Mouse (Mus musculus) forebrain, embryonic 14.5 days (tissue): ENCODE measurements around the gene Ank2. TPM values are rescaled to one million over a fixed set of nuclear protein-coding genes. Genes with fewer than 3 reads are reported as not detected.

ENCODE experiments used
- ATAC-seq: fragments of 200-750 bp; cut with Nextera tagmentation; 2 replicates; pipeline ENCODE4 v1.8.0; 2017; ENCODE audit warnings: mild to moderate bottlenecking, moderate library complexity
- DNase-seq: peaks from one replicate; pipeline ENCODE4 v3.0.0-alpha.2; 2015; ENCODE audit warnings: low spot score
- H3K27ac ChIP-seq: fragments of 300-500 bp; sonication (generic); 2 replicates; pipeline ENCODE4 v1.5.1; 2014; ENCODE audit warnings: low read depth, mild to moderate bottlenecking, control low read depth, low read length, moderate library complexity
- H3K27me3 ChIP-seq: fragments of 300-500 bp; sonication (generic); replicated peaks from 2 replicates; pipeline ENCODE4 v1.6.1; 2014; ENCODE audit warnings: low read length, control low read depth, mixed read lengths; ENCODE audit not compliant: control insufficient read depth, insufficient read depth
- H3K36me3 ChIP-seq: fragments of 300-500 bp; sonication (generic); 2 replicates; pipeline ENCODE4 v1.6.1; 2014; ENCODE audit warnings: low read length, control low read depth; ENCODE audit not compliant: control insufficient read depth, insufficient read depth
- H3K4me1 ChIP-seq: fragments of 300-500 bp; sonication (generic); 2 replicates; pipeline ENCODE4 v1.6.1; 2014; ENCODE audit warnings: antibody characterized with exemption, low read length, control low read depth; ENCODE audit not compliant: control insufficient read depth, insufficient read depth
- H3K4me2 ChIP-seq: fragments of 300-500 bp; sonication (generic); 2 replicates; pipeline ENCODE4 v1.6.1; 2014; ENCODE audit warnings: mild to moderate bottlenecking, control low read depth, low read length
- H3K4me3 ChIP-seq: fragments of 300-500 bp; sonication (generic); 2 replicates; pipeline ENCODE4 v1.5.1; 2014; ENCODE audit warnings: low read depth, low read length, control low read depth
- H3K9ac ChIP-seq: fragments of 300-500 bp; sonication (generic); 2 replicates; pipeline ENCODE4 v1.6.1; 2014; ENCODE audit warnings: mild to moderate bottlenecking, low read length, control low read depth, moderate library complexity
- H3K9me3 ChIP-seq: fragments of 300-500 bp; sonication (generic); replicated peaks from 2 replicates; pipeline ENCODE4 v1.6.1; 2016; ENCODE audit warnings: low read length, control low read depth, mixed read lengths; ENCODE audit not compliant: control insufficient read depth
- WGBS: fragments of 180-500 bp; shearing (Covaris S2); extraction: QIAGEN DNeasy Blood & Tissue Kit; methylation state at CpG from one replicate; pipeline ENCODE4 v1.1.7; 2014; 5-methylcytosine and 5-hydroxymethylcytosine counted together
- polyA plus RNA-seq: library from polyadenylated mRNA; unstranded; fragments of >200 nt; fragmentation: Nextera tagmentation; extraction: Ambion mirVana; gene quantifications from 2 replicates; pipeline ENCODE4 v1.2.1, GENCODE M21; 2014

The Ank2 gene
- polyA plus RNA-seq, 1 experiment from 2014 or later, result 61.8 TPM

- no peaks in the 10 kb centered on the region for H3K36me3 ChIP-seq
- peaks cover 30% of the 10 kb centered on the region for H3K4me1 ChIP-seq
- H3K4me3 ChIP-seq, result no peak overlapping the region
- ATAC-seq (no peak), DNase-seq (peak; percentile 70)
- H3K9me3 ChIP-seq, result no peaks in the 10 kb centered on the region
- 49% methylated on average over 4 of the region's 4 CpGs for WGBS
- peak overlapping the region; percentile 52 for H3K4me2 ChIP-seq
- H3K9ac ChIP-seq, result no peak overlapping the region
- H3K27ac ChIP-seq, result peak overlapping the region; percentile 88
- H3K27me3 ChIP-seq, result no peaks in the 10 kb centered on the region
These were observed 503.2 kb downstream of the Ank2 start for GRCm38 (mm10) chr3:126995970-126996369.

GRCm38 (mm10) chr3:126994149-126994548 lies 505.0 kb downstream of the Ank2 start:
- peak; percentile 14 for ATAC-seq
- H3K4me2 ChIP-seq, result peak overlapping the region; percentile 24; the same call in 1 of the 2 replicates

GRCm38 (mm10) chr3:126989936-126990335 lies 509.2 kb downstream of the Ank2 start:
- no peak overlapping the region for H3K9ac ChIP-seq
- 43% methylated on average over 3 of the region's 3 CpGs for WGBS
- no peak overlapping the region for H3K4me3 ChIP-seq
- H3K36me3 ChIP-seq, result peaks cover 12% of the 10 kb centered on the region; the same call in 1 of the 2 replicates
- H3K4me2 ChIP-seq, result no peak overlapping the region
- peaks cover 9% of the 10 kb centered on the region for H3K4me1 ChIP-seq
- H3K9me3 ChIP-seq, result no peaks in the 10 kb centered on the region
- DNase-seq (peak; percentile 40), ATAC-seq (no peak)
- no peaks in the 10 kb centered on the region for H3K27me3 ChIP-seq
- H3K27ac ChIP-seq, result no peak overlapping the region

More at GRCm38 (mm10) chr3:126994149-126994548, 505.0 kb downstream of the Ank2 start:
- Histone ChIP-seq H3K4me3 (no peak overlapping the region), H3K27me3 (no peaks in the 10 kb centered on the region), H3K9ac (no peak overlapping the region), H3K9me3 (no peaks in the 10 kb centered on the region), H3K4me1 (peaks cover 29% of the 10 kb centered on the region), H3K27ac (peak overlapping the region; percentile 33; the same call in 1 of the 2 replicates), H3K36me3 (0 out of 2 replicates have a peak, but pooled peaks cover 2% of the 10 kb centered on the region)
- 14% methylated on average over 7 of the region's 7 CpGs for WGBS
- peak; percentile 54 for DNase-seq

GRCm38 (mm10) chr3:126986687-126987086 lies 512.5 kb downstream of the Ank2 start:
- Histone ChIP-seq H3K9me3 (no peaks in the 10 kb centered on the region), H3K4me1 (no peaks in the 10 kb centered on the region), H3K9ac (no peak overlapping the region), H3K27ac (no peak overlapping the region), H3K36me3 (peaks cover 14% of the 10 kb centered on the region), H3K27me3 (no peaks in the 10 kb centered on the region), H3K4me2 (no peak overlapping the region), H3K4me3 (no peak overlapping the region)
- DNase-seq (no peak), ATAC-seq (peak; percentile 15; the same call in 1 of the 2 replicates)
- 89% methylated on average over 3 of the region's 3 CpGs for whole genome bisulfite sequencing

- WGBS, result 81% methylated on average over 5 of the region's 5 CpGs
- DNase-seq (no peak), ATAC-seq (no peak)
These were observed 516.3 kb downstream of the Ank2 start for GRCm38 (mm10) chr3:126982814-126983213.

GRCm38 (mm10) chr3:126981163-126981562 lies 518.0 kb downstream of the Ank2 start:
- H3K4me1 ChIP-seq, result no peaks in the 10 kb centered on the region
- DNase-seq, result no peak

More at GRCm38 (mm10) chr3:126982814-126983213, 516.3 kb downstream of the Ank2 start:
- no peak overlapping the region for H3K27ac ChIP-seq
- no peak overlapping the region for H3K9ac ChIP-seq
- no peak overlapping the region for H3K4me3 ChIP-seq
- H3K36me3 ChIP-seq, result peaks cover 29% of the 10 kb centered on the region
- no peaks in the 10 kb centered on the region for H3K9me3 ChIP-seq
- no peaks in the 10 kb centered on the region for H3K4me1 ChIP-seq
- H3K4me2 ChIP-seq, result no peak overlapping the region
- no peaks in the 10 kb centered on the region for H3K27me3 ChIP-seq

GRCm38 (mm10) chr3:126979635-126980034 lies 519.5 kb downstream of the Ank2 start:
- peaks cover 40% of the 10 kb centered on the region for H3K36me3 ChIP-seq
- H3K27ac ChIP-seq, result no peak overlapping the region
- H3K9ac ChIP-seq, result no peak overlapping the region
- H3K4me3 ChIP-seq, result no peak overlapping the region
- H3K9me3 ChIP-seq, result no peaks in the 10 kb centered on the region
- DNase-seq, result no peak
- WGBS, result 71% methylated on average over 3 of the region's 3 CpGs
- no peaks in the 10 kb centered on the region for H3K27me3 ChIP-seq
- no peaks in the 10 kb centered on the region for H3K4me1 ChIP-seq
- ATAC-seq, result 0 out of 2 replicates have a peak, but pooled peaks have one; percentile 33
- no peak overlapping the region for H3K4me2 ChIP-seq

More at GRCm38 (mm10) chr3:126981163-126981562, 518.0 kb downstream of the Ank2 start:
- H3K9ac ChIP-seq, result no peak overlapping the region
- peaks cover 31% of the 10 kb centered on the region for H3K36me3 ChIP-seq
- WGBS, result 98% methylated on average over 3 of the region's 3 CpGs
- ATAC-seq, result no peak
- no peaks in the 10 kb centered on the region for H3K27me3 ChIP-seq
- no peak overlapping the region for H3K27ac ChIP-seq
- H3K4me3 ChIP-seq, result no peak overlapping the region
- H3K4me2 ChIP-seq, result no peak overlapping the region
- no peaks in the 10 kb centered on the region for H3K9me3 ChIP-seq

GRCm38 (mm10) chr3:126978768-126979410 lies 520.3 kb downstream of the Ank2 start:
- H3K9me3 ChIP-seq, result no peaks in the 10 kb centered on the region
- H3K27ac ChIP-seq, result no peak overlapping the region
- H3K4me2 ChIP-seq, result no peak overlapping the region
- H3K9ac ChIP-seq, result no peak overlapping the region
- peaks cover 40% of the 10 kb centered on the region for H3K36me3 ChIP-seq
- no peak overlapping the region for H3K4me3 ChIP-seq
- H3K27me3 ChIP-seq, result no peaks in the 10 kb centered on the region
- no peaks in the 10 kb centered on the region for H3K4me1 ChIP-seq
- ATAC-seq (peak; percentile 85), DNase-seq (peak; percentile 80)
- WGBS, result 67% methylated on average over 11 of the region's 11 CpGs

GRCm38 (mm10) chr3:126977399-126977798 lies 521.8 kb downstream of the Ank2 start:
- Histone ChIP-seq H3K9ac (no peak overlapping the region), H3K4me1 (no peaks in the 10 kb centered on the region), H3K27ac (no peak overlapping the region), H3K4me2 (no peak overlapping the region), H3K36me3 (peaks cover 48% of the 10 kb centered on the region), H3K4me3 (no peak overlapping the region), H3K9me3 (no peaks in the 10 kb centered on the region), H3K27me3 (no peaks in the 10 kb centered on the region)
- ATAC-seq (no peak), DNase-seq (no peak)
- WGBS, result 66% methylated on average over 6 of the region's 6 CpGs
